Mouse (Mus musculus): ENCODE data around the gene Mapk1. TPM values are rescaled to one million over a fixed set of nuclear protein-coding genes. Genes with fewer than 3 reads are reported as not detected.

Mapk1 gene
- polyA plus RNA-seq, 1 experiment from 2014 or later: 74.9 TPM

DNA sequence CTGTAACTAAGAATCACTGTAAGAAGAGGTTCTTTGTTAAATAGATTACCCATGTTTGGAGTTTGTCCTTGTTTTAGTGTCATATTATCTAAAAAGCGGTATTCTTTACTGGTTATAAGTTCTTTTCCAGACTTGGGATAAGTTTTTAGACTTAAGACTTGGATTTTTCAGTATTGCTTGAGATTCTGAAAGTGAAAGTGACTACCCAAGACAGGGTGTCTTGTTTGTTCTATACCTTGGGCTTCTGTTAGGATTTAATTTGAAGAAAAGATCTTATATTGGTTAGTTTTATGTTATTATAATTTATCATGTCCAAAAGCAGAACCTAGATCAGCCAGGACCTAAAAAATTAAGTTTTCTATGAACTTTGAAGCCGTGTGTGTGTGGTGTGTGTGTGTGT lies 50.6 kb downstream of the Mapk1 start:
- Histone ChIP-seq H3K4me3 (ENCODE audit: low read depth, low read length) (no peak overlapping the region), H3K27me3 (ENCODE audit: control insufficient read depth, insufficient read depth, low read depth, low read length) (no peaks in the 10 kb centered on the region), H3K4me2 (ENCODE audit: low read depth, low read length) (no peak overlapping the region), H3K9me3 (replicated peaks; ENCODE audit: control insufficient read depth, low read length) (no peaks in the 10 kb centered on the region), H3K9ac (ENCODE audit: low read depth, low read length) (no peak overlapping the region), H3K36me3 (ENCODE audit: control insufficient read depth, insufficient read depth) (peaks cover 38% of the 10 kb centered on the region), H3K27ac (ENCODE audit: low read length) (no peak overlapping the region), H3K4me1 (ENCODE audit: control insufficient read depth, low read depth, low read length) (no peaks in the 10 kb centered on the region)
- no peak for ATAC-seq (ENCODE audit: low read depth)
- WGBS (ENCODE audit: insufficient replicate concordance): 92% methylated on average over 2 of the region's 2 CpGs

DNA sequence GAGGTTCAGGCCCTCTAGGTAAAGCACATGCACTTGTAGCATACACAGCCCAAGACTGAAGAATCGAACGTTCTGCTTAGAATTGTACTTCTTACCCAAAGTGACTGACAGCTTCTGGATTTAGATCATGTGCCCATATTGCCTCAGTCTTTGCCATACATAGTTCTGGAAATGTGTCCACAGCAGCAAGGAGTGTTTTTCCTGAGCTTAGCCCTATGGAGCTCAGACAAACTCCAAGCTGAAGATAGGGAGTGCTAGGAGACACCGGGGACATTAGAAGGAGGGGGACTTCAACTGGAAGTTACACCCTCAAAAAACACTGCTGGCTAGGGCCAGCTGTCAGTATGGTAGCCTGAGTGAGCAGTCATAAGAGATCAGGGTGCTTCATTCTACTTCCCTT lies 57.5 kb downstream of the Mapk1 start:
- Histone ChIP-seq H3K27me3 (ENCODE audit: control insufficient read depth, insufficient read depth, low read depth, low read length) (no peaks in the 10 kb centered on the region), H3K4me1 (ENCODE audit: control insufficient read depth, low read depth, low read length) (no peaks in the 10 kb centered on the region), H3K9me3 (replicated peaks; ENCODE audit: control insufficient read depth, low read length) (no peaks in the 10 kb centered on the region), H3K9ac (ENCODE audit: low read depth, low read length) (no peak overlapping the region), H3K36me3 (ENCODE audit: control insufficient read depth, insufficient read depth) (peaks cover 46% of the 10 kb centered on the region), H3K4me3 (ENCODE audit: low read depth, low read length) (no peak overlapping the region), H3K27ac (ENCODE audit: low read length) (no peak overlapping the region), H3K4me2 (ENCODE audit: low read depth, low read length) (no peak overlapping the region)
- ATAC-seq (ENCODE audit: low read depth): no peak
- 91% methylated on average over 3 of the region's 3 CpGs for WGBS (ENCODE audit: insufficient replicate concordance)

DNA sequence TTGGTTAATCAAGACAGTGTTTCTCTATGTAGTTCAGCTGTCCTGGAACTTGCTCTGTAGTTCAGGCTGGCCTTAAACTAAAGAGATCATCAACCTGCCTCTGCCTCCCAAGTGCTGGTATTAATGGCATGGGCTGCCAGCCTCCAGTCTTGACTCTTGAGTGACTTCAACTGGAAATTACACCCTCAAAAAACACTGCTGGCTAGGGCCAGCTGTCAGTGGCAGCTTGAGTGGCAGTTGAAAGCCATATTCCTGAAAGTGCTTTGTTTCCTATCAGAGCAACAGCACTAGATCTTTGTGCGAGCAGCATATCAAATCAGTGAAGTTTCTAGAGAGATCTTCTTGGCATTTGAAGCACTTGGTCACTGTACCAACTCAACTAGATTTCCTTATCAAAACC lies 58.2 kb downstream of the Mapk1 start:
- Histone ChIP-seq H3K4me1 (ENCODE audit: control insufficient read depth, low read depth, low read length) (no peaks in the 10 kb centered on the region), H3K4me3 (ENCODE audit: low read depth, low read length) (no peak overlapping the region), H3K9me3 (replicated peaks; ENCODE audit: control insufficient read depth, low read length) (no peaks in the 10 kb centered on the region), H3K27ac (ENCODE audit: low read length) (no peak overlapping the region), H3K4me2 (ENCODE audit: low read depth, low read length) (no peak overlapping the region), H3K36me3 (ENCODE audit: control insufficient read depth, insufficient read depth) (peaks cover 41% of the 10 kb centered on the region), H3K27me3 (ENCODE audit: control insufficient read depth, insufficient read depth, low read depth, low read length) (no peaks in the 10 kb centered on the region), H3K9ac (ENCODE audit: low read depth, low read length) (no peak overlapping the region)
- WGBS (ENCODE audit: insufficient replicate concordance): 71% methylated on average over 1 of the region's 1 CpGs
- ATAC-seq (ENCODE audit: low read depth): no peak

DNA sequence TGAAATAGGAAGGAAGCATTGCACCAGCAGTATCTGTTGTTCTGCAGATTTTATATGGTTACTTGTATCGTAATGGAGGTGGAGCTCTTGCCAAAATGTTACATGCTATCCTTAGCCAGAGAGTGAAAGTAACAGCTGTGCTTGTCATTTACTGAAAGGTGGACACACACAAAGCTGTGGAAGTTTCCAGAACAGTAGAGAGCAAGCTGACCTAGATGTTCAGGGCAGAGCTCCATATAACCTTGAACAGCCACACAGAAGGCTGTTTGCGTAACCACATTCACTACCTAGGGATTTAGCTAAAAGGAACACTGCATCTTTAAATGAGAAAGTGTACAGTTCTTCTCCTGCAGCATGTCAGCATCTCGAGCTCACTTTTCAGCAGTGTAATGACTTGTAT lies 61.1 kb downstream of the Mapk1 start:
- ATAC-seq (ENCODE audit: low read depth): no peak
- H3K9ac ChIP-seq (ENCODE audit: low read depth, low read length): no peak overlapping the region
- no peak overlapping the region for H3K4me2 ChIP-seq (ENCODE audit: low read depth, low read length)
- no peak overlapping the region for H3K4me3 ChIP-seq (ENCODE audit: low read depth, low read length)
- no peaks in the 10 kb centered on the region for H3K9me3 ChIP-seq (replicated peaks; ENCODE audit: control insufficient read depth, low read length)
- no peaks in the 10 kb centered on the region for H3K27me3 ChIP-seq (ENCODE audit: control insufficient read depth, insufficient read depth, low read depth, low read length)
- H3K36me3 ChIP-seq (ENCODE audit: control insufficient read depth, insufficient read depth): peaks cover 30% of the 10 kb centered on the region
- H3K27ac ChIP-seq (ENCODE audit: low read length): no peak overlapping the region
- 77% methylated on average over 3 of the region's 3 CpGs for WGBS (ENCODE audit: insufficient replicate concordance)
- H3K4me1 ChIP-seq (ENCODE audit: control insufficient read depth, low read depth, low read length): no peaks in the 10 kb centered on the region

DNA sequence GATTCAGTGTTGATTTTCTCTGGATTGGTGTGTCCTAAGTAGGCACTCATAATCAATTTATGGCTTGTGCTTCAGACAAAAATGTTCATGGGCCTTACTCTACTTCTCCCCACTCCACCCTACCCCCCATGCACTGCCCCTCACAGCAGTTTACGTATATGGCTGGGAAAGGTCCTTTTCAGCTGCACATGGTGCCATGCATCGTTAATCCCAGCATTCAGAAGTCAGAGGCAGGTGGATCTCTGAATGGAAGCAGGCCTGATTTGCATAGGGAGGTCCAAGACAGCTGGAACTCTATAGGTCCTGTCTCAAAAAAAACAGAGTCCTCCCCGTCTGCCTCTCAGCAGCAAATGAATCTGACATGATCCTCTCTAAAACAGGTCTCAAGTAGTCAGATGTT lies 62.1 kb downstream of the Mapk1 start:
- no peaks in the 10 kb centered on the region for H3K9me3 ChIP-seq (replicated peaks; ENCODE audit: control insufficient read depth, low read length)
- H3K9ac ChIP-seq (ENCODE audit: low read depth, low read length): no peak overlapping the region
- no peaks in the 10 kb centered on the region for H3K27me3 ChIP-seq (ENCODE audit: control insufficient read depth, insufficient read depth, low read depth, low read length)
- no peak overlapping the region for H3K27ac ChIP-seq (ENCODE audit: low read length)
- 83% methylated on average over 3 of the region's 3 CpGs for WGBS (ENCODE audit: insufficient replicate concordance)
- peaks cover 26% of the 10 kb centered on the region for H3K36me3 ChIP-seq (ENCODE audit: control insufficient read depth, insufficient read depth)
- no peaks in the 10 kb centered on the region for H3K4me1 ChIP-seq (ENCODE audit: control insufficient read depth, low read depth, low read length)
- H3K4me3 ChIP-seq (ENCODE audit: low read depth, low read length): no peak overlapping the region
- H3K4me2 ChIP-seq (ENCODE audit: low read depth, low read length): no peak overlapping the region
- no peak for ATAC-seq (ENCODE audit: low read depth)

DNA sequence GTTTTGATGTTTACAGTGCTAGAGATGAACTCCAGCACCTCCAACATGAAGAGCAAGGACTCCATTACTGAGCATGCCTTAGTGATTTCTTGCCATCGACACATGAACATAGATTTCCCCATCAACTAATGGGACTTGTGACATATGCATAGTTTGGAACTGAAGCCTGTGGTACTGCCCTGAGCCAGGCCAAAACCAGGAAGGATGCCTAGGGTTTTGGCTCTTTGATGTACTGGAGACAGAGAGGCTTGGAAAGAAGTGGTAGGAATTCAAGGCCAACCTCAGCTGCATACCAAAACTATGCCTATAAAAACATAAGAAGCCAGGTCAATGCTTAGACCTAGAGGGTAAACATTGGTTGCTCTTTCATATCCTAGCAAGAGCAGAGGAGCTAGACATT lies 66.7 kb downstream of the Mapk1 start:
- no peaks in the 10 kb centered on the region for H3K9me3 ChIP-seq (replicated peaks; ENCODE audit: control insufficient read depth, low read length)
- H3K36me3 ChIP-seq (ENCODE audit: control insufficient read depth, insufficient read depth): peaks cover 10% of the 10 kb centered on the region
- ATAC-seq (ENCODE audit: low read depth): no peak
- H3K4me2 ChIP-seq (ENCODE audit: low read depth, low read length): no peak overlapping the region
- H3K4me3 ChIP-seq (ENCODE audit: low read depth, low read length): no peak overlapping the region
- no peak overlapping the region for H3K27ac ChIP-seq (ENCODE audit: low read length)
- H3K27me3 ChIP-seq (ENCODE audit: control insufficient read depth, insufficient read depth, low read depth, low read length): no peaks in the 10 kb centered on the region
- no peak overlapping the region for H3K9ac ChIP-seq (ENCODE audit: low read depth, low read length)
- WGBS (ENCODE audit: insufficient replicate concordance): 81% methylated on average over 1 of the region's 1 CpGs
- no peaks in the 10 kb centered on the region for H3K4me1 ChIP-seq (ENCODE audit: control insufficient read depth, low read depth, low read length)

DNA sequence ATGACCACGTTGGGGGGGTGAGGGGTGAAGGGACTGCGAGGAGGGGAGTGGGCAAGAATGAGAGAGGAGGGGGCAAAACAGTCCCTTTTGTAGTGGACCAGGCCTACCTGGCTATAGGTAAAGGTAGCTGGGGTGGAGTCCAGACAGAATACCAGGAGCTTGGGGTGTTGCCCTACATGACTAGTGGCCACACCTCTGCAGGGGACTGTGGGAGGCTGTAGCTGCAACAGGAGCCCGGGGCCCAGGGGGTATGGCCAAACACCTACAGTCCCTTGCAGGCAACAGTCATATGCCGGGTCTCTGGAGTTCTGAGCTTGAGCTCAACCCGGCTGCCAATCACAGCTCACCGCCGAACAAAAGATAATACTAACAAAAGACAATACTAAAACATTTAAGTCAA lies 68.9 kb downstream of the Mapk1 start:
- Histone ChIP-seq H3K27me3 (ENCODE audit: control insufficient read depth, insufficient read depth, low read depth, low read length) (no peaks in the 10 kb centered on the region), H3K4me3 (ENCODE audit: low read depth, low read length) (no peak overlapping the region), H3K36me3 (ENCODE audit: control insufficient read depth, insufficient read depth) (peaks cover 7% of the 10 kb centered on the region), H3K4me1 (ENCODE audit: control insufficient read depth, low read depth, low read length) (no peaks in the 10 kb centered on the region), H3K9me3 (replicated peaks; ENCODE audit: control insufficient read depth, low read length) (no peaks in the 10 kb centered on the region), H3K9ac (ENCODE audit: low read depth, low read length) (no peak overlapping the region), H3K4me2 (ENCODE audit: low read depth, low read length) (no peak overlapping the region), H3K27ac (ENCODE audit: low read length) (no peak overlapping the region)
- no peak for ATAC-seq (ENCODE audit: low read depth)
- WGBS (ENCODE audit: insufficient replicate concordance): 73% methylated on average over 7 of the region's 7 CpGs

DNA sequence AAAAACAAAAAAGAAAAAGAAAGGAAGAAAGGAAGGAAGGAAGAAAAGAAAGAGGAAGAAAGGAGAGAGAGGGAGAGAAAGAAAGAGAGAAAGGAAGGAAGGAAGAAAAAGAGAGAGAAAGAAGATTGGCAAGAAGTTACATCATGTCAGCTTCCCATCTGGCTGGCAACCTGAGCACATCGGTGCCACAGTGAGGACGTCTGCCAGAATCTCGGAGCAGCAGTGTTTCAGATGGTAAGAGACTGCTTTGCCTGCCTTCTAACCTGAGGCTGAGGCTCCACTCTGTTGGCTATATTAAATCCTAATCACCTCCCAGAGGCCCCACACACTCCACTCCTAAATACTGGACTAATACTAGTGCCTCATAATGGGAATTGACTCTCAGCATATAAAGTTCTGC lies 70.7 kb downstream of the Mapk1 start:
- ATAC-seq (ENCODE audit: low read depth): no peak
- no peaks in the 10 kb centered on the region for H3K36me3 ChIP-seq (ENCODE audit: control insufficient read depth, insufficient read depth)
- no peak overlapping the region for H3K4me2 ChIP-seq (ENCODE audit: low read depth, low read length)
- no peaks in the 10 kb centered on the region for H3K9me3 ChIP-seq (replicated peaks; ENCODE audit: control insufficient read depth, low read length)
- H3K4me1 ChIP-seq (ENCODE audit: control insufficient read depth, low read depth, low read length): no peaks in the 10 kb centered on the region
- WGBS (ENCODE audit: insufficient replicate concordance): 56% methylated on average over 3 of the region's 3 CpGs
- H3K27ac ChIP-seq (ENCODE audit: low read length): no peak overlapping the region
- H3K9ac ChIP-seq (ENCODE audit: low read depth, low read length): no peak overlapping the region
- H3K4me3 ChIP-seq (ENCODE audit: low read depth, low read length): no peak overlapping the region
- no peaks in the 10 kb centered on the region for H3K27me3 ChIP-seq (ENCODE audit: control insufficient read depth, insufficient read depth, low read depth, low read length)

DNA sequence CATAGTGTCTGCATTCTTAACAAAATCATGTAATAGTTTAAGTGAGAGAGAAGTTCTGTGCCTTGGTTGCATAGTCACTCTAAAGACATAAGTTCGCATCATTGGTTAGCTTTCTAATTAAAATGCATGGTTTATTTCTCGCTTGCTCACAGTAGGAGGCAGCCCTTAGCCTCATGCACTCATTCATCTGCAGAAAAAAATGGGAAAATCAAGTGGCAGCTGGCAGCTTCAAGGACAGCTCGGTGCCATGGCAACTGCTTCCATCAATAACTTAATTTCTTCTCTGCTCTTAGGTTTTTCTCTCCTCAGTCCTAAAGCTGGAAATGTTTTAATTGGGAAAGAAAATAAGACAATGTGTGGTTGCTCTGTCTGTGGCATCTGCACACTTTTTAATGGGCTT lies 72.4 kb downstream of the Mapk1 start:
- 66% methylated on average over 3 of the region's 3 CpGs for WGBS (ENCODE audit: insufficient replicate concordance)
- H3K9ac ChIP-seq (ENCODE audit: low read depth, low read length): no peak overlapping the region

DNA sequence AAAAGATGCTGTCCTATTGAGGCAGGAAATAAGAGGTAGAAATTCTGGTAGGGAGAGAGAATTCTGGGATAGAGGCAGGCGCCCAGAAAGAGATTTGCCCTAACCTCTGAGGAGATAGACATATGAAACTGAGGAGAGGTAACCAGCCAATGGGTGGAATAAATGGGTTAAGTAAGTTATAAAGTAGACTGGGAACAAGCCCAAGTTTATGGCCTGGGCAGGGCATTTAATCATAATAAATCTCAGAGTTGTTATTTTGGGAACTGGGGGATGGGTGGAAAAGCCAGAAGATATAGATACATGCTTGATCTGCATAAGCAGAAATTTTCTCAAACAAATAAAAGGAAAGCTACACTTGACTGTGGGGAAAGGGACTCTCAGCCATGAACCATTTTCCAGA lies 79.2 kb downstream of the Mapk1 start:
- 40% methylated on average over 1 of the region's 1 CpGs for WGBS (ENCODE audit: insufficient replicate concordance)
- no peak for ATAC-seq (ENCODE audit: low read depth)
- H3K4me2 ChIP-seq (ENCODE audit: low read depth, low read length): no peak overlapping the region

More for the DNA sequence above, 72.4 kb downstream of the Mapk1 start:
- H3K4me2 ChIP-seq (ENCODE audit: low read depth, low read length): no peak overlapping the region
- H3K27me3 ChIP-seq (ENCODE audit: control insufficient read depth, insufficient read depth, low read depth, low read length): no peaks in the 10 kb centered on the region
- no peaks in the 10 kb centered on the region for H3K9me3 ChIP-seq (replicated peaks; ENCODE audit: control insufficient read depth, low read length)
- no peak for ATAC-seq (ENCODE audit: low read depth)
- no peak overlapping the region for H3K27ac ChIP-seq (ENCODE audit: low read length)
- H3K4me3 ChIP-seq (ENCODE audit: low read depth, low read length): no peak overlapping the region
- H3K36me3 ChIP-seq (ENCODE audit: control insufficient read depth, insufficient read depth): no peaks in the 10 kb centered on the region
- H3K4me1 ChIP-seq (ENCODE audit: control insufficient read depth, low read depth, low read length): no peaks in the 10 kb centered on the region

More for the DNA sequence above, 79.2 kb downstream of the Mapk1 start:
- Histone ChIP-seq H3K9ac (ENCODE audit: low read depth, low read length) (no peak overlapping the region), H3K36me3 (ENCODE audit: control insufficient read depth, insufficient read depth) (no peaks in the 10 kb centered on the region), H3K4me3 (ENCODE audit: low read depth, low read length) (no peak overlapping the region), H3K4me1 (ENCODE audit: control insufficient read depth, low read depth, low read length) (no peaks in the 10 kb centered on the region), H3K27me3 (ENCODE audit: control insufficient read depth, insufficient read depth, low read depth, low read length) (no peaks in the 10 kb centered on the region), H3K27ac (ENCODE audit: low read length) (no peak overlapping the region), H3K9me3 (replicated peaks; ENCODE audit: control insufficient read depth, low read length) (no peaks in the 10 kb centered on the region)

Data from liver, embryonic 16.5 days (tissue).